Mouse (Mus musculus) neutrophil, adult 5-6 weeks (primary cell): ENCODE measurements around the gene Grik2. TPM values are rescaled to one million over a fixed set of nuclear protein-coding genes. Genes with fewer than 3 reads are reported as not detected.

Experiments used
- ATAC-seq: fragments of 151-379, 151-347 bp; 2 replicates; pipeline ENCODE4 v1.8.0; 2017; ENCODE audit warnings: mild to moderate bottlenecking, moderate TSS enrichment; ENCODE audit not compliant: insufficient number of reproducible peaks, poor library complexity, low FRiP score, severe bottlenecking; ENCODE audit errors: extremely low read depth
- total RNA-seq: library from RNA; stranded (forward); fragments of 200-1000 nt; gene quantifications from 2 replicates; pipeline ENCODE4 v1.2.3, GENCODE M21; 2017

Grik2 gene
- total RNA-seq, 1 experiment from 2014 or later: not detected

DNA sequence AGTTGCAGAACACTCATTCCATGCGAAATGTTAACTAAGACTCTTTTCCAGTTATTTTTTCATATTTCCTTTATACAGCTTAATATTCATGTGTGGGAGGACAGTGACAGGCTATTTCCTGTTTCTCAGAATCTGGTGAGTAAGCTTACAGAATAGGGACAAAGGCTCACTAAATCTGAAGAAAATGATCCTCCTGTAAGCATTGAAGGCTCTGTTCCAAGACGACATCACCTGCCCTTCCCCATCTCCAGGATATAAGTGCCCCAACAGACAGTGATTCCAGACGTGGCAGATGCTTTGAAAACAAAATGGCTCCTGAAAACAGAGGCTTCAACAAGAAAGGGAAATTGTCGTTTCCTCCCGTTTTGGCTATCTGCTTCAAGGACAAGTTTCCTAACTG is 71.7 kb downstream of the Grik2 start:
- no peak for ATAC-seq

DNA sequence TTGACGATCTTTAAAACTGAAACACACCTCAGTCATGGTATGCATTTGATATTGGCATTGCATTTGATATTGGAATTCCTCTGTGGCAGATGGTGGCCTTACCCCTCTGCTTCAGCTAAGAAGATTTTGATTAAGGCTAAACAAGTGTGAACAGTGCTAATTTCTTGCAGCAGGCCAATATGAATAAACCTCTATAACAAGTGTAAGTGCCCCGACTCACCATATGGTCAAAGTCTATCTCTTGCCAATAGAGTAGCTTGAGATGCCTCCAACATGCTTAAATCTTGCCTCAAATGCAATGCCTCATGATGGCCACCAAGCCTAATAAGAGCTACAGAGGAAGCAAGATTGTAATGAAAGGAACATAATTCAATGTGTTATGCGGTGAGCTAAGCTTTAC is 78.8 kb downstream of the Grik2 start:
- no peak for ATAC-seq

DNA sequence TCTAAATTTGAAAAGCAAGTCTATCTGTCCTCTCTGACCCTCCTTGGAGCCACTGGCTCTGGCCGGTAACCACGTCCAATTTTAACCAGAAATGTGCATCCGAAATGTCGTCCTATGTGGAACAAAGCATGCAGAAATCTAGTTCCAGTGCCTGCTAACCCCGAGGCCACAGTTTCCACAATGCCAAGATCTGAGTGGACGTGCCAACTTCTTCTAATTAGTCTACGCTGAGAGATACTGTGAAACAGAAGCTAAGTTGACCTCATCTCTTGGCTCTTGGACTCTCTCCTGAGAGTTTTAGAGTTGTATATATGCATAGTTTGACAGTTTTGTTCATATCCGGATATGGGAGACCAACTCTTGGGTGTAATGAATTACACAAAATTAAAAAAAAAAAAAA is 84.1 kb downstream of the Grik2 start:
- no peak for ATAC-seq

DNA sequence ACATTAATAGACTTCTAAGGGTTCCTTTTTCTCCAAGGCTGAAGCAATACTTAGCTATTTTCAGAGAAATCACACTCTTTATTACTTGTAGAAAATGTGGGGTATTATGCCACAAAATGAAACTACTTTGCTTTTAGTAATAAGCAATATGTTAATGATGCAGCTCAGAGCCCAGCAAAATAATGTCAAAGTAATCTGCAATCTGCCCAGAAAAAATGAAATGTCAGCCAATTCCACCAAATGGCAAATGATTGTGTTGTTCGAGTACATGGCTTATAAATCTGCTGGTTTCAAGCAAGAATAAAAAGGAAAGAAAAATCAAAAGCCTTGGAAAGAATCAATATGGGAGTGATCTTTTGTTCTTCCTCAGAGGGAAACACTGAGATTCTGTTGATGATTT is 136.2 kb downstream of the Grik2 start:
- no peak for ATAC-seq

DNA sequence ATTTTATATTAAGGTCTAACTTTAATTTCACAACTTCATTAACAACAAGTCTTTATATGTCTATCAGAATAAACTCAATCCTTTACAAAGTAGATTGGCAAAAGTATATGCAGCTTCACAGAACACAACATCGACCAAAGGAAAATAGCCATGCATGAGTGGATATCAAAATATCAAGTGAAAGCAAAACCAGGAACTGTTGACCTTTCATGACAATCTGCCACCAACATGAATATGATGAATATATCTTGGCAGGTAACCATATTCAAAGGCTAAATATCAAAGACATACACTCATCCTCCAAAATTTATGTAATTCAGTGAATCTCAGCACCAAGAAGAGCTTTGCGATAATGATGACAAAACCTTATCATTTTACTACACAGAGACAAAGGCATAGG is 141.4 kb downstream of the Grik2 start:
- ATAC-seq: no peak

DNA sequence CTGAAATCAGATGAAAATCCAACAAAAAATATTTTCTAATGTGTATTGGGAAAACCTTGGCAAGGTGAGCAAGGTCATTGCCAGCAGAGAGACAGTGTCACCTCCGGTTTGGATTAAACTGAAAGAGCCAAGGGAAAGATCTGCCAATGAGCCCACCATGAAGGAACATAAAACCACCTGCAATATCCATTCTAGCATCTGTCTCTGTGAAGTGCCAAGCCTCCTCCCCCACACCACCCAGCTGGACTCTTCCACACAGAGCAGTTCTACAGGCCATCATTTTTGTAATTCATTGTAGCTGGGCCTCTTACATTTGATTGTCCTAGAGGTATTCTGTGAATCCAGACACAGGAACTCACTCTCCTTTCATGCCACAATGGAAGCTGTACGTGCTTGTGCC is 148.7 kb downstream of the Grik2 start:
- ATAC-seq: no peak

DNA sequence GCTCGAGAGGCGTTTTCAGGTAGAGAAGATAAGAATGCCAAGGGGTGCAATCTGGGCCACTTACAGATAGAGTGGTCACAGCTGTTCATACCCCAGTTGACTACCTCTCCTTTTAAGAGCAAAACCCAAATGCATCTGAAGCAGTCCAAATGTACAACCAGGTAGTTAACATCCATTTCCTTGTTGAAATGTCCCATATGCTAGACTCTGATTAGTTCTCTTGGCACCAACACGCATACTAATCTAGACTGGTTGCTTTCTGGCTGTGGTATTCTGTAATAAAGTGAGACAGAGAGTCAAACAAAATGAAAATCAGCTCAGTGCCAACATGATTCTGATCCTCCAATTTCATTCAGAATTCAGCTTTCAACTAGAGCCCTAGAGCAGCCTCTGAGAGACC is 164.6 kb downstream of the Grik2 start:
- ATAC-seq: no peak

DNA sequence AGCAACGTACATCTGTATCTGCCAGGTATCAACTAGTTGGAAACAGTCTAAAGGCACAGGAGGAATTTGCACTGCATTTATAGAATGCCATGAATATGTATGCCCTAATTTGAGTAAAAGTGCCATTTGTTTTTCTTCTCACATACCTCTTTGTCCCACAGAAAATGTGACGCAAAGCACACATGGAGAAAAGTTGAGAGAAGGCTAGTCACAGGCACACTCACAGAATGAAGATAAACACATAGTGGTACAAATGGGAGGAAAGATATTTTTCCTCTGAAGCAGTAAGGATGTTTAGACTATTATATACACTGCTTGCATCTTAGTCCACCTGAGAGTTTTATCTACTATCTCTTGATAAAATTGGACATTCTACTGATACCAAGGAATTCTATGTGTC is 190.9 kb downstream of the Grik2 start:
- no peak for ATAC-seq

DNA sequence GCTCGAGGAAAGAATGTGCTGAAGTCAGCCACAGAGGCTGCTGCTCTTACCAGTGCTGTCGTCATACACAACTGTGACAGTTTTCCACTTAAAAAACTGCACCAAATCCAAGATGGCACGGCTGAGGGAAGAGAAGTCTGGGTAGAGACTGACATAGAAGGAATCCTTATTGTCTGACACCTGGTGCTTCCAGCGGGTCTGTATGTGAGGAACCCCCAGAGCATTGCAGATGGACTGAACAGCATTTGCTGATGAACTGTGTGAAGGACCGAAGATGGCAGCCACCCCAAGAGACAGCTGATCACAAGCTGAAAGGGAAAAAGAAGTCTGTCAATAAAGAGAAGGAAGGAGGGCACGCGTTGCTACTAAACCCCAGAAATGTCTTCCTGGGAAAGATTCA is 215.1 kb downstream of the Grik2 start:
- no peak for ATAC-seq

DNA sequence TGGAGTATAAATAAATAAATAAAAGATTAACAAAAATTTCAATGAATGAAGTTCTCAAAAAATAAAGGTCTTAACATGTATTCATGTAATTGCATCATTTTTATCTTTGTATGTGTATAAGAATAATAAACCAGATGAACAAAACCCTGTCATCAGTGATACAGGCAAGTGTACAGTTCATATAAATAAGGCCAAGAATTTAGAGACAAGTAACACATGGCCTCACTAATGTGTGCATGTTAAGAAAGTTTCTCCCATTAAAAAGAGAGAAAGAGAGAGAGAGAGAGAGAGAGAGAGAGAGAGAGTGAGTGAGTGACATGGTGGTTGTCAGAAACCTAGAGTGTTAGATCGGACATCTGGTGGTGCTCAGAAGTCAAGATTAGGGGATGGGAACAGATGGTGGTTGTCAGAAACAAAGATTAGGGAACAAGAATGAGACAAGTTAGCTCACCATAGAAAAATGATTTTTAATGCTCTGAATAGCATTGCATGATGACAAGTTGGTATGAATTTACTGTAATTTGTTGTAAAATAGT is 228.6 kb downstream of the Grik2 start:
- ATAC-seq: no peak

DNA sequence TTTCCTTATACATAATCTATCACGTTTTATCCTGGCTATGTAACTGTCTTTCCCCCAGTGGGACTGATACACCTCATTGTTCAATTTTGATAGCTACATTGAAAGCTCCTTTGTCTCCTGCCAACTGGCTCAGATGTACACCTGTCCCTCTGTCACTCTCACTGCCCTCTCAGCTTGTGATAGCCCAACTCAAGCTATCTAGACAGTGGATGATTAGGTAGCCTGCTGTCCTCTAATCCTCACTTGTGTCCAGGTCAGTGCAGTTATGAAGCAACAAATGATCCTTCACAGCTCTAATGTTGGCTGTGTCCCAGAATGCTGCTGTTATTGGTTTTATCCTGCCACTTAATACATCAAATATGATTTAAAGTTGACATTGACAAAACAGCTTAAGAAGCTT is 246.3 kb downstream of the Grik2 start:
- no peak for ATAC-seq

DNA sequence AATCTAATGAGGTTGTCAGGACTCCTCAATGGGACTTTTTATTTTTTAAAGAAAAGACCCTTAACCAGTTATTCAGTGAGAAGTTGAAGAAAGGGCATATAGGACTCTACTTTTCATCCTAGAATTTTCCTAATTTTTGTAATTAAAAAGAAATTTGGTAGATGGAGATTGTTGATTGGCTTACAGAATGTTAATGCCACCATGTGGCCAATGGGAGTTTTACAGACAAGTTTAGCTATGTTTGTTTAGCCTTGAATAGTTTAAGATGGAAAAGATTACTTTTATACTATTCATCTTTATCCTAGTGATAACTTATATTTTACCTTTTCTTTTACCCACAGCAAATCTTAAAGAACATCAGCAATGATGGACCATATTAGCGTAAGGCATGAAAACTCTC is 268.8 kb downstream of the Grik2 start:
- no peak for ATAC-seq

DNA sequence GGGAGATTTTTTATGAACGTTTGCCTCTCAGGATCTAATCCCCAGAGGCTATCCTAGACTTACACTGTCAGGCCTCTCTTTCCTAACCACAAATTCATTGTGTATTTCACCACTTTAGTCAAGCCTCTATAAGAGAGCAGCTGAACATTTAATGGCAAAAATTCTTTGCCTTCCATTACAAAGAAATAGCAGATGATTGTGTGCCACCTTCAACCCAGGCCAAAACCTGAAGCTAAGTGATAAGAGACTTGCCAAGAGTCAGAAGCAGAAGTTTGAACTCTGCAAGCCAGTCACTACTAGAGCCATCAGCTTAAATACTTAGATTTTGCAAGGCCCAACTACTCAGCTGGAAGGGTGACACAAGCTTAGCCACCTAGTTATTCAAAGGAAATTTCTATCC is 287.9 kb downstream of the Grik2 start:
- ATAC-seq: no peak

DNA sequence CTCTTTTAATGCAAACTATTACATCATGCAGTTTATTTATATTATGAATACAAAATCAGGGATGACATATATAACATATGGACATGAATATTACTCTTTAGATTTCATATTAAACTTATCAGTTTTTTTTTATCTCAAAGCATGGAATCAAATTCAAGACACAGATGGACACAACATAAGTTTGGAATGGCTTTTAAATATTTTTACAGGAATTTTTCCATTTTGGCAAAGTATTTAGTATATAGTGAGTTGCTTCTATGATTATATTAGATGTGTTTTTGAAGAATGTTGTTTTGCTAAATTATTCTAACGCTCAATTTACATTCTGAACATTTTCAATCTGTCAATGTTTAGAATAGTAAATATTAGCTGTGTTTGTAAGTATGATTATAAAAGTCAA is 291.3 kb downstream of the Grik2 start:
- ATAC-seq: no peak

DNA sequence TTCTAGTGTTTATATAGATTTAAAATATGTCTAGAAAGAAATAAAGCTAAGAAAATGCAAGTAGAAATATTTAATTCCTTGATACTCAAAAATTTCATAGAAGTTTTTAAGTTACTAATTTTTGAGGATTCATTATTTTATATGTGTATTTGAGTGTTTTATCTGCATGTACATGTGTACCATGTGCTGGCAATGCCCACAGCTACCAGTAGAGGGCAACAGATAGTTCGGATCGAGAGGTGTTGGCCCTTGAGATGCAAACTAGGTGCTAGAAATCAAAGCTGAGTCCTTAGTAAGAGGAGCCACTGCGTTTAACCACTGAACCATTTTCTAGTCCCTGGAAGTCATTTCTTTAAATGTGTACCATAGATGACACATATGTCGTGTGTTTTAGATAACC is 307.1 kb downstream of the Grik2 start:
- ATAC-seq: no peak

DNA sequence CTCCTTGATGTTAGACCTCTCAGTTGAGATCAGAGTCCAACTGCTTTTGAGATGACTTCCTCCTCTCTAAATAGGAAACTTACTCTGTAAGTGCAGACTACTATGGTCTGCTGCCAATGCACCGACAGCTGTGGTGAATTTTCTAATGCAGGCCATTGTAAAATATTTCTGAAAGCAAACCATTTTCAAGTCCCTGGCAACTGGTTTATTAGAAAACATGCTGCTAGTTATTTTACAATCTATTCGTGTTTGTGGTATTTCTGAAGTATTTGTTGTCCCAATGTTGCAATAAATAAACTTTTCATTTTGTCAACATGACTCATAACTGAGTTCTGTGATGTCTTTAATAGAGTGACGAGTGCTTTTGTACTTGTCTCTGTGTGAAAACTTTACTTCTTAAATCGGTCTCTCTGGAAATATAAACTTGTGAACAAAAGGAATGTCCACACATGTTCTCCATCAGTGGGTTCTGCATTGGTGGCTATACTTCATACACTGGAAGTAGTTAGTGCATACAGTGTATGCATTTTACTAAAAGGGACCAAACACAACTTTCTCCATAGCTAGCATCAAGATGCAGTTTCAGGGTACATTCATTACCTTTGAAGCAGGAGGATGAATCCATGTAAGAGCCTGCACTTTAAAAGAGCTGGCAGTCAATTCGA is 308.3 kb downstream of the Grik2 start:
- no peak for ATAC-seq

DNA sequence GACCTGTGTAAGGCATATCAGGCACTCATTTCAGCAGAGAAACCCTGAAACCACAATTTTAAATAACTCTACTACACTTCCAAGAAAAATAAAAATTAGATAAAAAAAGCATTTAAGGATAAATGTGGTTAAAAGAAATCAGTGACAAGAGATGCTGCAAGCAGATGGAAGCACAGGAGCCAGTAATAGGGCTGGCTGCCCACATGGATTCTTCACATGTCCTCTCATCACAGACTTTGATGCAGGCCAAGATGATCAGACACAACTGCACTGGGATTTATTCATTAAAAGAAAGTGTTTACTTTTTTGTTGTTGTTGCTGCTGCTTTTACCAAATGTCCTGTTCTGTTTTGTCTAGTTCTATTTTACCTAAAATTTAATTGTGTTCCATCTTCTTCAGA is 315.0 kb downstream of the Grik2 start:
- no peak for ATAC-seq

DNA sequence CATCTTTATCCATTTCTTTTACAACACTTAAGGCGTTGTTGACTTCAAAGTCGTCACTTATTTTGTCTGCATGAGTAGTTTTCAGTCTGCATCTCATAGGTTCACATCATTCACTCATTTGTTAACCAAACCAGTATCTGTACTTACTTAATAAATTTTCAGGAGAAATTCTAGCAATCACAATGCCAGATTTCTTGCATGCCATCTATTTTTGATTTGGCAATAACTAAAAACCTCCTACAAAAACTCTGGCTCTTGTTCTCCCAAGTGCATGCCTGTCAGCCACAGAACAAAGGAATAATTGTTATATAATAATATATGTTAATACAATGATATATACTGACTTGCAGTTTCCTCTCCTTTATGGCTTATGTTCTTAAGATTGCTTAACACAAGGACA is 331.8 kb downstream of the Grik2 start:
- no peak for ATAC-seq

DNA sequence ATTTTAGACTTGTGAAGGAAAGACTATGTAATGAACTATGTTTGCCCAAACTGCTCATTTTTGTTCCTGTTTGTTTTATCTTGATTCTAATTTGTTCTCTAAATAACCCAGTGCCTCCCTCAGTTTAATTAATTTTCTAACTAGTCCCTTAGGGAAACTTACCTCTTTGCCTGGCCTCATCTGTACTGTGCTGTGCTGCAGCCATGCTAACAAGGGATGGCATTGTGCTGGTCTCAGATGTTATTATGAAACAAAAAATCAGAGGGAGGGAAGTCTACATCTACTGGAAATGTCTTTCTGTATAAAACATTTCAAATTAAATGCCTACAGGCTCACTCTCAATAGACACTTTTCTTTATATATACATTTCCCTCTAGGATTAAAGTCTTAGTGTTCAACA is 335.0 kb downstream of the Grik2 start:
- ATAC-seq: no peak

DNA sequence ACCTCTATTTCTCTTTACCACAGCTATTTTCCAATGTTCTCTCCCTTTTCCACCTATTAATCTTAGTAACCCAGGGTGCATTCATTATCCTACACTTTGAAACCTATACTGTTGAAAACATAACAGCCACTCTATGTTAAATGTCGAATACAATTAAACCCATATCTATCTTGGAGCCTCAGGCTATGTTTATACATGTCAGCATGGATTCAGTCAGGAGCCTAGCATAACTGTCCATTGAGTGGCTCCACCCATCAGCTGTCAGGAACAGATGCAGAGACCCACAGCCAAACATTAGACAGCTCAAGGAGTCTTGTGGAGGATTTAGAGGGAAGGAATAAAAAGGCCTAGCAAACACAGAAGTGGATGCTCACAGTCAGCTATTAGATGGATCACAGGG is 347.2 kb downstream of the Grik2 start:
- no peak for ATAC-seq

DNA sequence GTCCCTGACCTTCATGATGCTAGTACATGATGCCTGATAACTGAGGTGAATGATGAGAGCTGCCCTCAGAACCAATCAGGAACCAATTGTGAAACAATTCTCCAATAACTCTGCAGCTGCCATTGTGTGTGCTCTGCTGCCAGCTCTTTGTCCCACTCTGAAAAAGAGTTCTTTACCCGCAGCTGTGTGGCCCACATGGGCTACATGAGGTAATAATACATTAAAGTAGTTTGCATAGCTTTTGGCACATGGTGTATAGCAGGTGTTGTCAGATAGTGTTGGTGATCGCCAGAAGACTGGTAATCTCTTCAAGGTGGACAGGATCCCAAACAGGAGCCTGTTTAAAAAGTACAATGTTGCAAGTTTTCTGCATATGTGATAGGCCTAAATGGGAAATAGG is 351.5 kb downstream of the Grik2 start:
- no peak for ATAC-seq
